Mouse (Mus musculus) megakaryocyte, embryonic 14.5 days (primary cell): ENCODE results near the gene Tbc1d2b.

Experiments used
- FLI1 ChIP-seq: IDR thresholded peaks from 2 replicates; pipeline ENCODE4 v1.6.1; 2012; ENCODE audit warnings: low read length, inconsistent platforms, mixed read lengths
- GATA1 ChIP-seq: IDR thresholded peaks from 3 replicates; pipeline ENCODE4 v1.6.1; 2012; ENCODE audit warnings: mixed read lengths, low read length, inconsistent platforms, borderline replicate concordance

GRCm38 (mm10) chr9:90199611-90200010, 71.0 kb downstream of the Tbc1d2b start:
- no peak for TF ChIP-seq FLI1
- no peak for TF ChIP-seq GATA1
